Mouse (Mus musculus) liver, embryonic 14.5 days (tissue): ENCODE data around the gene Acvr1.

Experiments
- CTCF ChIP-seq: IDR thresholded peaks from 2 replicates; pipeline ENCODE4 v1.5.1; 2016; ENCODE audit warnings: antibody characterized with exemption, low read depth, control low read depth
- EP300 ChIP-seq: IDR thresholded peaks from 2 replicates; pipeline ENCODE4 v1.6.1; 2016; ENCODE audit warnings: antibody characterized with exemption, low read depth

DNA sequence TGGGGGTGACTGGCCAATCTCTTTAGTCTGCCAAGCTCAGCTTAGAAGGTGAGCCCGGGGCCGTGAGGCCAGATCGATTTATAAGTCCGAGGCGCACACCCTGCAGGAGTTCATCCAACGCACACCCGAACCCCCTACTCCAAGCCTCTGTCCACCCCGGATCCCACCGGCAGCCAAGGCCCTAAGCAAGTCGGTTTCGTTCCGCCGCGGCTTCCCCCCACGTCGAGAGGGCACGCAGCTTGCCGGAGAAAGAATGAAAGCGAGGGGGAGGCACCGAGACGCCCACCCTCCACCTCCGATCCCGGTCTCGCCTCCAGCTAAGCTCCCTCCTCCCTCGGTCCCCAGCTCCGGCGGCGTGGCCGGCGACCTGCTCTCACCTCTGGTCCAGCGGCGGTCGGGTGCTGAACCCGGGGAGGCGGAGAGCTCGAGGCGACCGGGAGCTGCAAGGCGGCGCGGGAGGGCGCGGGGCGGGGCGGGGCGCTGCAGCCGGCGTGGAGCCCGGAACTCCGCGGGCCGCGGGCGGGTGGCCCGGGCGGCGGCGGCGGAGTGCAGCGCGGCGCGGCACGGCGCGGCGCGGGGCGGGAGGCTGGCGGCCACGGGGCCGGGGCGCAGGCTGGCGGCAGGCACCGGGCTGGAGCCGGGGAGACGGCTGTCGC is 419 bp downstream of the Acvr1 start:
- TF ChIP-seq EP300, result no peak
- TF ChIP-seq CTCF, result no peak
